ENCODE assay signal across 10 mouse cellular contexts in the genomic region with DNA sequence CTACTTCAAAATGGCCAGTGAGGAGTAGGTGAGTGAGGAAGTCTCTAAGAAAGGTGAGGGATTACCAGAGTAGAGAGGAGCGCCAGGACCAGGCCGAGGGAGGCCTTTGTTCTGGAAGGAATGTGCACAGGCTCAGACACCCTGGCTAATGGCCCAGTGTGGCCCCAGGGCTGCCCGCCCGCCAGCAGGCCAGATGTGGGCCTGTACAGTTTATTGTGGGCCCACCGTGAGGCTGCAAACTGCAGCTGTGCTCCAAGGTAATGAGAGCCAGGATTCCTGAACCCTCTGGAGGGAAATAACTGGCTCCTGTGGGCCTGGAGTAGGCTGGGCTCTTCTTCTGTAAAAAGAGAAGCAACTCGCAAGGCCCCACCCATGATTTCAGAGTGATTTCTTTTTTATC. TPM values are rescaled to one million over a fixed set of nuclear protein-coding genes. Genes with fewer than 3 reads are reported as not detected.
DNase-seq lines count a peak whose midpoint lies in the region; ATAC-seq and TF ChIP-seq lines count a peak whose summit lies in the region.
"Had no signal": no experiment of that assay in that cellular context is flagged by ENCODE, and none has a peak within 500 bp of the region (broad histone marks: within the 10 kb centered on the region; RNA-seq: fewer than 3 reads in every experiment).

No protein-coding gene starts in this region.

- H3K4me3 ChIP-seq in spleen, adult 2 months (ENCODE audit: extremely low read depth, insufficient read depth, insufficient read length) = no peak overlapping the region
- H3K4me3 ChIP-seq in kidney, embryonic 15.5 days (replicated peaks) = no peak overlapping the region

- WGBS in spleen, adult 2 months = 85% methylated on average over 6 of the region's 6 CpGs
- WGBS in kidney, embryonic 15.5 days = 55% methylated on average over 6 of the region's 6 CpGs

- no peak for TF ChIP-seq POLR2A in spleen, adult 2 months (IDR thresholded peaks at IDR 0.05; ENCODE audit: low read depth, low read length)

- H3K4me1 ChIP-seq in spleen, adult 2 months (ENCODE audit: control insufficient read depth, insufficient read depth, insufficient read length) = peaks cover 11% of the 10 kb centered on the region; the same call in 1 of the 2 replicates
- H3K4me1 ChIP-seq in kidney, embryonic 15.5 days = peaks cover 85% of the 10 kb centered on the region

- H3K36me3 ChIP-seq in spleen, adult 2 months (ENCODE audit: control insufficient read depth, insufficient read depth, low read length) = no peaks in the 10 kb centered on the region
- peaks cover 7% of the 10 kb centered on the region for H3K36me3 ChIP-seq in kidney, embryonic 15.5 days

- H3K9me3 ChIP-seq in kidney, embryonic 15.5 days (replicated peaks) = no peaks in the 10 kb centered on the region

- H3K4me2 ChIP-seq in kidney, embryonic 15.5 days = no peak overlapping the region

- DNase-seq in spleen, adult 2 months (ENCODE audit: low read depth in 1 of 2, low spot score in 2 of 2) = no peak
- no peak for DNase-seq in spleen, adult 12 weeks (ENCODE audit: low spot score)
- DNase-seq in gastrocnemius, postnatal 10 days = peak; percentile 59
- DNase-seq in frontal cortex, adult 2 months (ENCODE audit: extremely low spot score in 1 of 2, low spot score in 1 of 2) = no peak
- DNase-seq in left cerebral cortex, adult 9 months (ENCODE audit: low spot score in 2 of 2) = no peak
- DNase-seq in lung, postnatal 10 days = no peak
- no peak for DNase-seq in layer of hippocampus, adult 9-11 months
- DNase-seq: liver, postnatal 0 days; right cerebral cortex, postnatal 25 days had no signal

- ATAC-seq in kidney, embryonic 15.5 days (replicated peaks; ENCODE audit: low FRiP score) = no peak
- ATAC-seq: liver, postnatal 0 days had no signal

- no peak overlapping the region for H3K9ac ChIP-seq in kidney, embryonic 15.5 days
- H3K9ac ChIP-seq: liver, postnatal 0 days had no signal

- TF ChIP-seq CTCF in spleen, adult 2 months (IDR thresholded peaks at IDR 0.05; ENCODE audit: extremely low read depth, insufficient read depth, insufficient read length, insufficient replicate concordance) = no peak

- 0 out of 2 replicates have a peak overlapping the region, but pooled peaks have one; percentile 17 for H3K27ac ChIP-seq in spleen, adult 2 months (ENCODE audit: insufficient read depth, low read length)
- H3K27ac ChIP-seq in kidney, embryonic 15.5 days = peak overlapping the region; percentile 49

- no peaks in the 10 kb centered on the region for H3K27me3 ChIP-seq in spleen, adult 2 months (ENCODE audit: control insufficient read depth, insufficient read depth, low read length)
- no peaks in the 10 kb centered on the region for H3K27me3 ChIP-seq in kidney, embryonic 15.5 days

RNA-seq across cellular contexts. Expression of a gene that starts 5.3 kb away (rescaled TPM):
- polyA plus RNA-seq in spleen, adult 2 months (2012; rRNA removed) = 39.4 and 39.7 TPM in 2 replicates
- total RNA-seq in gastrocnemius, postnatal 10 days (2021) = 10 to 100 TPM; 16.7 to 21.3 TPM
- 25.7 and 27.7 TPM in 2 replicates for polyA plus RNA-seq in kidney, embryonic 15.5 days (2015; fragmentation: Nextera tagmentation; extraction: Ambion mirVana)
- polyA plus RNA-seq in frontal cortex, adult 2 months (2012; rRNA removed) = 25.7 and 27.8 TPM in 2 replicates
